ENCODE assay signal across 11 mouse cellular contexts in the genomic region with DNA sequence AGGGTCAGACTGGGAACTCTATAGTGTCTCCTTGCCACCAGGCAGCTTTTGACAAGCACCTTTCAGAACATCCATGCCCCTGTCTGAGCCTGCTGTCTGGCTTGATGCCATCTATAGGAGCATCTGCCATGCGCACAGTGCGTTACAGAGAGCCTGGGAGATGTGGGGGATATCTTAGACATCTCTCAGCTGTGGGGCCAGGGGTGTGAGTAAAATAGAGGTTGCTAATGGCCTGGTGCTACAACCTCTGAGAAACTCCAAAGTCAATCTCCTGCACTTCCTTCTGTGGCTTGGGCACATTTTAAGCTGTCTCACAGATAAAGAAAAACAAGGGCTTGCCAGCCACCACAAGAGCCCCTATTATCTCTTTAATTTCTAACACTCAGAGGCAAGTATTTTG. TPM values are rescaled to one million over a fixed set of nuclear protein-coding genes. Genes with fewer than 3 reads are reported as not detected.
DNase-seq lines count a peak whose midpoint lies in the region; ATAC-seq and TF ChIP-seq lines count a peak whose summit lies in the region.
"Had no signal": no experiment of that assay in that cellular context is flagged by ENCODE, and none has a peak within 500 bp of the region (broad histone marks: within the 10 kb centered on the region; RNA-seq: fewer than 3 reads in every experiment).

No protein-coding gene starts in this region.

- H3K4me2 ChIP-seq in forebrain, embryonic 13.5 days: no peak overlapping the region
- H3K4me2 ChIP-seq in forebrain, embryonic 11.5 days (ENCODE audit: low read depth, low read length, severe bottlenecking): no peak overlapping the region
- H3K4me2 ChIP-seq in liver, embryonic 12.5 days: no peak overlapping the region
- no peak overlapping the region for H3K4me2 ChIP-seq in liver, embryonic 11.5 days
- H3K4me2 ChIP-seq: lung, embryonic 15.5 days had no signal

- no peak for TF ChIP-seq CTCF in cortical plate, adult 2 months (IDR thresholded peaks at IDR 0.05; ENCODE audit: extremely low read depth, insufficient read depth, low read length)

- H3K4me1 ChIP-seq in forebrain, embryonic 13.5 days: peaks cover 52% of the 10 kb centered on the region
- H3K4me1 ChIP-seq in forebrain, embryonic 11.5 days (replicated peaks; ENCODE audit: control insufficient read depth, insufficient read depth, low read length): no peaks in the 10 kb centered on the region
- H3K4me1 ChIP-seq in liver, embryonic 12.5 days: peaks cover 40% of the 10 kb centered on the region
- H3K4me1 ChIP-seq in liver, embryonic 11.5 days (replicated peaks; ENCODE audit: control insufficient read depth, insufficient read depth, low read length): peaks cover 10% of the 10 kb centered on the region
- peaks cover 24% of the 10 kb centered on the region for H3K4me1 ChIP-seq in cortical plate, adult 2 months (ENCODE audit: control insufficient read depth, insufficient read depth, low read length)

- no peak for TF ChIP-seq POLR2A in cortical plate, adult 2 months (IDR thresholded peaks at IDR 0.05; ENCODE audit: extremely low read depth, insufficient read depth, low read length)

- no peaks in the 10 kb centered on the region for H3K27me3 ChIP-seq in forebrain, embryonic 13.5 days
- H3K27me3 ChIP-seq in forebrain, embryonic 11.5 days (ENCODE audit: control insufficient read depth, insufficient read depth, low read length): no peaks in the 10 kb centered on the region
- no peaks in the 10 kb centered on the region for H3K27me3 ChIP-seq in liver, embryonic 12.5 days (replicated peaks)
- H3K27me3 ChIP-seq in liver, embryonic 11.5 days (replicated peaks; ENCODE audit: control insufficient read depth, insufficient read depth, low read length): no peaks in the 10 kb centered on the region
- H3K27me3 ChIP-seq: lung, embryonic 15.5 days had no signal

- peaks cover 2% of the 10 kb centered on the region for H3K36me3 ChIP-seq in forebrain, embryonic 13.5 days (ENCODE audit: poor library complexity, severe bottlenecking)
- H3K36me3 ChIP-seq in forebrain, embryonic 11.5 days (ENCODE audit: control insufficient read depth, insufficient read depth, low read length): no peaks in the 10 kb centered on the region
- peaks cover 45% of the 10 kb centered on the region for H3K36me3 ChIP-seq in liver, embryonic 12.5 days
- peaks cover 6% of the 10 kb centered on the region; the same call in 1 of the 2 replicates for H3K36me3 ChIP-seq in liver, embryonic 11.5 days (ENCODE audit: control insufficient read depth, insufficient read depth, low read length)

- WGBS in forebrain, embryonic 13.5 days: 55% methylated on average over 2 of the region's 2 CpGs
- 91% methylated on average over 2 of the region's 2 CpGs for WGBS in forebrain, embryonic 11.5 days
- 65% methylated on average over 2 of the region's 2 CpGs for whole genome bisulfite sequencing in liver, embryonic 12.5 days (ENCODE audit: insufficient replicate concordance)
- WGBS in liver, embryonic 11.5 days: 73% methylated on average over 2 of the region's 2 CpGs

- peak overlapping the region; percentile 0 for H3K9ac ChIP-seq in forebrain, embryonic 13.5 days
- H3K9ac ChIP-seq in forebrain, embryonic 11.5 days (ENCODE audit: low read length): no peak overlapping the region
- no peak overlapping the region for H3K9ac ChIP-seq in liver, embryonic 12.5 days
- H3K9ac ChIP-seq in liver, embryonic 11.5 days (ENCODE audit: low read depth, low read length): no peak overlapping the region
- H3K9ac ChIP-seq: lung, embryonic 15.5 days had no signal

- peak overlapping the region; percentile 87 for H3K27ac ChIP-seq in forebrain, embryonic 13.5 days
- H3K27ac ChIP-seq in forebrain, embryonic 11.5 days (ENCODE audit: low read depth, low read length): no peak overlapping the region
- H3K27ac ChIP-seq in liver, embryonic 12.5 days: 0 out of 2 replicates have a peak overlapping the region, but pooled peaks have one; percentile 4
- no peak overlapping the region for H3K27ac ChIP-seq in liver, embryonic 11.5 days (ENCODE audit: low read depth, low read length)
- peak overlapping the region; percentile 34 for H3K27ac ChIP-seq in cortical plate, adult 2 months (ENCODE audit: insufficient read depth, low read length)
- H3K27ac ChIP-seq: lung, embryonic 15.5 days; stomach, postnatal 0 days had no signal

- 0 out of 2 replicates have a peak, but pooled peaks have one; percentile 16 for ATAC-seq in forebrain, embryonic 13.5 days
- ATAC-seq in forebrain, embryonic 11.5 days (replicated peaks; ENCODE audit: low FRiP score): no peak
- no peak for ATAC-seq in liver, embryonic 12.5 days
- no peak for ATAC-seq in liver, embryonic 11.5 days (replicated peaks; ENCODE audit: low FRiP score)
- peak; percentile 84 for ATAC-seq in megakaryocyte-erythroid progenitor cell, adult 5-6 weeks (replicated peaks; ENCODE audit: low FRiP score, low TSS enrichment, poor library complexity, severe bottlenecking)

- no peak overlapping the region for H3K4me3 ChIP-seq in forebrain, embryonic 13.5 days
- H3K4me3 ChIP-seq in forebrain, embryonic 11.5 days (ENCODE audit: low read depth, low read length): no peak overlapping the region
- no peak overlapping the region for H3K4me3 ChIP-seq in liver, embryonic 12.5 days
- no peak overlapping the region for H3K4me3 ChIP-seq in liver, embryonic 11.5 days (ENCODE audit: low read depth, low read length)
- H3K4me3 ChIP-seq in cortical plate, adult 2 months (ENCODE audit: insufficient read depth, low read length): no peak overlapping the region
- H3K4me3 ChIP-seq: lung, embryonic 15.5 days had no signal

- DNase-seq in forebrain, embryonic 11.5 days (ENCODE audit: low spot score): no peak
- no peak for DNase-seq in liver, embryonic 11.5 days (ENCODE audit: low spot score)
- DNase-seq in thymus, adult 18-20 months: no peak
- no peak for DNase-seq in right cerebral cortex, adult 18-20 months
- DNase-seq: kidney, postnatal 10 days had no signal

- no peaks in the 10 kb centered on the region for H3K9me3 ChIP-seq in forebrain, embryonic 13.5 days (replicated peaks)
- H3K9me3 ChIP-seq in forebrain, embryonic 11.5 days (ENCODE audit: control insufficient read depth, low read length): no peaks in the 10 kb centered on the region
- no peaks in the 10 kb centered on the region for H3K9me3 ChIP-seq in liver, embryonic 12.5 days (replicated peaks)
- H3K9me3 ChIP-seq in liver, embryonic 11.5 days (ENCODE audit: control insufficient read depth, low read length): no peaks in the 10 kb centered on the region
- H3K9me3 ChIP-seq: lung, embryonic 15.5 days had no signal

RNA-seq across cellular contexts. Expression of a gene that starts 25.6 kb away (rescaled TPM):
- polyA plus RNA-seq in forebrain, embryonic 13.5 days (2015; fragmentation: Nextera tagmentation; extraction: Ambion mirVana): 11.1 and 13.8 TPM in 2 replicates
- 2.8 TPM in 2 replicates for polyA plus RNA-seq in forebrain, embryonic 11.5 days (2014; fragmentation: Nextera tagmentation; extraction: Ambion mirVana)
- 1.7 and 2.1 TPM in 2 replicates for polyA plus RNA-seq in liver, embryonic 12.5 days (2016; fragmentation: Nextera tagmentation; extraction: Ambion mirVana)
- 1.8 and 2.4 TPM in 2 replicates for polyA plus RNA-seq in liver, embryonic 11.5 days (2014; fragmentation: Nextera tagmentation; extraction: Ambion mirVana)
- polyA plus RNA-seq in cortical plate, adult 2 months (2012; rRNA removed): 17.4 and 19.2 TPM in 2 replicates
- 11.4 and 12.0 TPM in 2 replicates for total RNA-seq in megakaryocyte-erythroid progenitor cell, adult 5-6 weeks (2014; fragmentation: Nextera tagmentation)
- 17.9 and 37.0 TPM in 2 replicates for total RNA-seq in megakaryocyte-erythroid progenitor cell, adult 5-6 weeks (2017)

RNA-seq across cellular contexts. Expression of a gene that starts 26.8 kb away (rescaled TPM):
- 139 and 144 TPM in 2 replicates for polyA plus RNA-seq in forebrain, embryonic 13.5 days (2015; fragmentation: Nextera tagmentation; extraction: Ambion mirVana)
- polyA plus RNA-seq in forebrain, embryonic 11.5 days (2014; fragmentation: Nextera tagmentation; extraction: Ambion mirVana): 87.3 and 94.7 TPM in 2 replicates
- 177 and 179 TPM in 2 replicates for polyA plus RNA-seq in liver, embryonic 12.5 days (2016; fragmentation: Nextera tagmentation; extraction: Ambion mirVana)
- polyA plus RNA-seq in liver, embryonic 11.5 days (2014; fragmentation: Nextera tagmentation; extraction: Ambion mirVana): 244 and 245 TPM in 2 replicates
- 86.4 and 87.2 TPM in 2 replicates for polyA plus RNA-seq in cortical plate, adult 2 months (2012; rRNA removed)
- total RNA-seq in megakaryocyte-erythroid progenitor cell, adult 5-6 weeks (2014; fragmentation: Nextera tagmentation): 212 and 213 TPM in 2 replicates
- total RNA-seq in megakaryocyte-erythroid progenitor cell, adult 5-6 weeks (2017): 270 and 362 TPM in 2 replicates

Comparison
In these comparisons a context has a peak if more than half of its experiments do, and no peak if none do; other contexts are left out.
1. ATAC-seq: peak in forebrain, embryonic 13.5 days (single experiment) and megakaryocyte-erythroid progenitor cell, adult 5-6 weeks (single experiment); none in forebrain, embryonic 11.5 days (single experiment), liver, embryonic 12.5 days (single experiment) and liver, embryonic 11.5 days (single experiment).
2. H3K27ac ChIP-seq: peak in forebrain, embryonic 13.5 days (single experiment), liver, embryonic 12.5 days (single experiment) and cortical plate, adult 2 months (single experiment); none in forebrain, embryonic 11.5 days (single experiment) and liver, embryonic 11.5 days (single experiment).